Mouse (Mus musculus) embryo, embryonic 10.5 days (tissue): ENCODE results near the gene Gm3252.
"Not testable (repeated sequence)": the region's sequence is repeated elsewhere in the genome, so short reads cannot be mapped to it uniquely, and the experiment has no call there.

Experiments
- DNase-seq: peaks from one replicate; pipeline ENCODE4 v3.0.0-alpha.2; 2015; ENCODE audit warnings: low spot score

Gene Gm3252

DNA sequence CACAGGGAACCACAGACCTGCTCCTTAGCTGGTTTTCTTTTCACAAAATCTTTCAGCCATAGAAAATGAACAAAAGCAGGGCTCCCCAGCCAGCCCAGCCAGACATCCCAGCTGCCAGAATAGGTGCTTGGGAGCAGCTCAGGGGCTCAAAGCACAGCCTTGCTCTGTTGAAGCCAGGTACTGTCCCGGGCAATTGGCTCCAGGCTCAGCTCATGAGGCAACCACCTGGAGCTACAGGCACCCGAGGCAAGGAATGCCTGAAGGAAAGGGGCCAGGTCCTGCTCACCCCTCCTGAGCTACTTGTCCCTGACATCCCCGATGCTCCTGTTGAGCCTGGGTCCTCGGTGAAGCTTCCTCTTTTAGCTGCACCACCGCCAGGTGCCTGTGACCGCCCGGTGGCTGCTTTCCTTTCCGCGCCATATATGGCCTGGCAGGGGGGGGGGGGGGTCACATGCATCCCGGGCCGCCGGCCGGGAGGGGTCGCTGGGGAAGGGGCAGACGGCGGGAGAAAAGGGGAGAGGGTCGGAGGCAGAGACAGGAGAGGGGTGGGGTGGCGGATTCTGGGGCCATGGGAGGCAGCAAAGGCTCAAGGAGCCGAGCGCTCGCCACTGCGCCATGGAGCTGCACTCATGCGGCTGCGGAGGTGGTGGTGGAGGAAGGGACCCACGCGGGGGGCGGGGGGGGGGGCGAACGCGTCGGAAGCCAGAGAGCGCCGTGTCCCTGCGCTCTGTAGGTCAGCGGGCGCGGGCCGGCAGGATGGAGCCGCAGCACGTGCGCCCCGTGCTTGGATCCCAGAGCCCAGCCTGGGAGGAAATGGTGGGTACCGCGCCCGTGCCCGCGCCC, at the start of gene Gm3252:
Gm3252 (plus strand) TSS at position 738 of the 843 bp plus-strand sequence.
- peak; percentile 0 for DNase-seq

DNA sequence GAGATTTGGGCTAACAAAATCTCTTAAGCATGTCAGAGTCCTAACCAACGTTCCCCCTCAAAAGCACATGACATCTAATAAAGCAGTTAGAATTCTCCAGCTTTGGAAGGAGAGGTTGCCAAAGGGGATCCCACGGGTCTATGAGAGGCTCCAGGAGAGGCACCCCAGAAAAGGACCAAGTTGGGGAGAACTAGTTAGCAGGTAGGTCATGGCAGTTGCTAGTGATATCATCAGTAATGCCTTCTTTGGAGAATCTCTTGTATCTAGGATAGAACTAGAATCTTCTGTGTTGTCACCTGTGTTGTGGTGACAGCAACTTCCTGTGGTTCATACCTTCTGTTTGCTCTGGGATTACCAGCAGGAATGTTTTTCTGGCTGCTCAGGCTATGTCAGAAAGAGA, 17.6 kb upstream of the Gm3252 start, which contains the start of gene Gm7876:
Gm7876 (plus strand) TSS at position 301 of the 400 bp plus-strand sequence.
- not testable (repeated sequence) for DNase-seq

- not testable (repeated sequence) for DNase-seq
Observed at GRCm38 (mm10) chr14:4776037-4776436, 49.5 kb downstream of the Gm3252 start, which contains the start of gene Gm9602. Gene Gm9602 (plus strand): TSS chr14:4776337.
